ENCODE assay signal across 18 mouse cellular contexts in the genomic region with DNA sequence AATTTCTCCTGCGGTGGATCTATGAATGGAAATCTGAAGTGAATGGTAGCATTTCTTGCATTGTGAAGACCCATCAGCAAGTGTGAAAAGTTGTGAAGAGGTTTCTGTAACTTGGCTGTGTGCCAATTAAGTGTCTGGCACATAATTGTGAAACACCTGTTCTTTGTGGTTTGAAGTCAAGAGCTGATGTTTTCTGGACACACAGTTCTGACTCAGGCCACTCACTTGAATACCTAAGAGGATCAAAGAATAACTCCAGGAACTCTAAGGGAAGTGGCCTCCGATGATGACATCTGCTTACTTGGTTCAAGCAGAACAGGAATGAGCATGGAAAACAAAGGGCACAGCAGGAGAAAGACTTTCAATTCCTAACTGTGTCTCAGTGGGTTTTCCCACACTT.
DNase-seq lines count a peak whose midpoint lies in the region; TF ChIP-seq lines count a peak whose summit lies in the region.
"Had no signal": no experiment of that assay in that cellular context is flagged by ENCODE, and none has a peak within 500 bp of the region (broad histone marks: within the 10 kb centered on the region; RNA-seq: fewer than 3 reads in every experiment).

No protein-coding gene starts in this region.

- TF ChIP-seq CTCF in brain, embryonic 14.5 days (IDR thresholded peaks at IDR 0.05; ENCODE audit: borderline replicate concordance, extremely low read depth, insufficient read depth, insufficient read length): no peak

- peak; percentile 62 for DNase-seq in heart, adult 11 months
- no peak for DNase-seq in heart, adult 8-10 months (ENCODE audit: low spot score)
- peak; percentile 1 for DNase-seq in 416B (ENCODE audit: low read depth)
- peak; percentile 18 for DNase-seq in brain, embryonic 14.5 days (ENCODE audit: low read depth)
- peak; percentile 14 for DNase-seq in lung, postnatal 14 days
- no peak for DNase-seq in right cerebral cortex, postnatal 25 days
- no peak for DNase-seq in gastrocnemius, postnatal 10 days
- DNase-seq: adrenal gland, postnatal 14 days; B cell, adult 2 months; cerebellum, adult 8-10 months; cerebellum, postnatal 36 days; forebrain, postnatal 0 days; heart, postnatal 10 days; kidney, adult 18-20 months; liver, embryonic 13.5 days; midbrain, embryonic 14.5 days; thymus, adult 18-20 months; thymus, postnatal 4 days had no signal

- TF ChIP-seq POLR2A in brain, embryonic 14.5 days (IDR thresholded peaks at IDR 0.05; ENCODE audit: borderline replicate concordance, extremely low read depth, insufficient read depth, insufficient read length, poor library complexity, severe bottlenecking): no peak

Comparison
In these comparisons a context has a peak if more than half of its experiments do, and no peak if none do; other contexts are left out.
1. DNase-seq: peak in heart, adult 11 months (single experiment), 416B (single experiment), brain, embryonic 14.5 days (single experiment) and lung, postnatal 14 days (single experiment); none in heart, adult 8-10 months (single experiment), right cerebral cortex, postnatal 25 days (single experiment) and gastrocnemius, postnatal 10 days (single experiment).